Mouse (Mus musculus) neural tube, embryonic 11.5 days (tissue): ENCODE results near the gene Fbxl19. TPM values are rescaled to one million over a fixed set of nuclear protein-coding genes. Genes with fewer than 3 reads are reported as not detected.
"Not testable (repeated sequence)": the region's sequence is repeated elsewhere in the genome, so short reads cannot be mapped to it uniquely, and the experiment has no call there.

Experiments used
- ATAC-seq: fragments of 200-750 bp; cut with Nextera tagmentation; 2 replicates; pipeline ENCODE4 v1.8.0; 2017; ENCODE audit warnings: moderate number of reproducible peaks, mild to moderate bottlenecking, moderate TSS enrichment, moderate library complexity; ENCODE audit not compliant: insufficient read depth, low FRiP score, low TSS enrichment
- DNase-seq: peaks from one replicate; pipeline ENCODE4 v3.0.0-alpha.2; 2015; ENCODE audit warnings: low spot score
- H3K27ac ChIP-seq: fragments of 300-500 bp; sonication (generic); 2 replicates; pipeline ENCODE4 v1.5.1; 2014; ENCODE audit warnings: low read depth, mild to moderate bottlenecking, low read length
- H3K27me3 ChIP-seq: fragments of 300-500 bp; sonication (generic); 2 replicates; pipeline ENCODE4 v1.6.1; 2014; ENCODE audit warnings: mild to moderate bottlenecking, low read length, mixed read lengths; ENCODE audit not compliant: control insufficient read depth, insufficient read depth
- H3K36me3 ChIP-seq: fragments of 300-500 bp; sonication (generic); 2 replicates; pipeline ENCODE4 v1.6.1; 2014; ENCODE audit warnings: mild to moderate bottlenecking, low read length, moderate library complexity, mixed read lengths; ENCODE audit not compliant: control insufficient read depth, insufficient read depth
- H3K4me1 ChIP-seq: fragments of 300-500 bp; sonication (generic); 2 replicates; pipeline ENCODE4 v1.6.1; 2014; ENCODE audit warnings: low read length, mixed read lengths; ENCODE audit not compliant: control insufficient read depth, insufficient read depth
- H3K4me2 ChIP-seq: fragments of 300-500 bp; sonication (generic); 2 replicates; pipeline ENCODE4 v1.6.1; 2014; ENCODE audit warnings: low read depth, mild to moderate bottlenecking, moderate library complexity
- H3K4me3 ChIP-seq: fragments of 300-500 bp; sonication (generic); 2 replicates; pipeline ENCODE4 v1.5.1; 2014; ENCODE audit warnings: low read depth, low read length
- H3K9ac ChIP-seq: fragments of 300-500 bp; sonication (generic); 2 replicates; pipeline ENCODE4 v1.6.1; 2014; ENCODE audit warnings: mild to moderate bottlenecking, low read length
- H3K9me3 ChIP-seq: fragments of 300-500 bp; sonication (generic); 2 replicates; pipeline ENCODE4 v1.6.1; 2016; ENCODE audit warnings: low read length; ENCODE audit not compliant: control insufficient read depth
- WGBS: fragments of 180-500 bp; shearing (Covaris S2); extraction: QIAGEN DNeasy Blood & Tissue Kit; methylation state at CpG from one replicate; pipeline ENCODE4 v1.1.7; 2014; 5-methylcytosine and 5-hydroxymethylcytosine counted together
- polyA plus RNA-seq: library from polyadenylated mRNA; unstranded; fragments of >200 nt; fragmentation: Nextera tagmentation; extraction: Ambion mirVana; gene quantifications from 2 replicates; pipeline ENCODE4 v1.2.1, GENCODE M21; 2014

Fbxl19 gene
- polyA plus RNA-seq, 1 experiment from 2014 or later, result 7.7 TPM

DNA sequence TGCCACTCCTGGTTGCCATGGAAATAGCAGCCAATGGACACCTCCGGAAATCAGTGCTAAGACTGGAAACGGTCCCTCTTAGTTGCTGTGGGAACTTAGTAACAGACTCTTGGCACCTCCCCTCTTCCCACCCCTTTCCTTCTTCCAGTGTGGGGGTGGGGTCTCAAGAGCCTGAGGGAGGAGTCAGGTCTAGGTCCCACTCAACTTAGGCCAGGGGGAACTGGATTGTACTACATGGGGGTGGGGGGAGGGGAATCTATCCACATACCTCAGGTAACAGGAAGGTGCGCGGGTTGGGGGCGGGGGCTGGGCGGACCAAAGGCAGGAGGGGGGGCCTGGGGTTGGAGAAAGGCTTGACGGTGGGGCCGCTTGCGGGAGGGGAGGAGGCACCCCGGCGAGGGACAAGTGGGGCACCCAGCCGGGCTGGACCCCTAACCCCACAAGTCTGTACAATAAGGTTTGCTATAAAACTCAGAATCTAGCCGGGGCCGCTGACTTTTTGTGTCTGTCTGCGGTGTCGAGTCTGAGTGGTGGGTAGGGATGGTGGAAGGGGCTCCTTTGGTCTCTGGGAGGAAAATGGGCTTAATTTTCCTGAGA lies 24.8 kb downstream of the Fbxl19 start:
- H3K4me1 ChIP-seq, result peaks cover 13% of the 10 kb centered on the region
- H3K9me3 ChIP-seq, result no peaks in the 10 kb centered on the region
- H3K27me3 ChIP-seq, result no peaks in the 10 kb centered on the region
- DNase-seq, result peak; percentile 89
- peak overlapping the region; percentile 53 for H3K27ac ChIP-seq
- peak overlapping the region; percentile 88 for H3K4me2 ChIP-seq
- peaks cover 19% of the 10 kb centered on the region for H3K36me3 ChIP-seq
- ATAC-seq, result peak; percentile 82
- WGBS, result under 1% methylated on average over 16 of the region's 16 CpGs
- H3K4me3 ChIP-seq, result peak overlapping the region; percentile 45
- peak overlapping the region; percentile 77 for H3K9ac ChIP-seq

DNA sequence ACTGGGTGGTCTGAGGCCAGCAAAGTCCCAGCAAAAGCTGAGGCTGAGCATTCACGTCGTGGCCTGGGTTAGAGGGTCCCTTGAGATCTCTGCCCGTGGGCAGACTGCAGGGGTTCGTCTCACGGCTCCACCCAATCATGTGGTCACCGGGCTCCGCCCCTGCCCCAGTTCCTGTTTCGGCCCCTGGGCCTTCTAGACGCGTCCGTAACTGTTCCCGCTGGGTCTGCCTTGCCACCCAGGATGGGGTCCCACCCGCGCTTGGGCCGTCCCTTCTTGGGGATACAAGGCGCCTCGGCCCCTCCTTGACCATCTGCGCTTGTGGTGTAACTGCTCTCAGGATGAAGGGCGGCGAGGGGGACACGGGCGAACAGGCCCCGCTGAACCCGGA lies 25.3 kb downstream of the Fbxl19 start, which contains the start of gene Orai3:
Orai3 (plus strand) TSS at position 165 of the 388 bp plus-strand sequence.
- H3K4me1 ChIP-seq, result peaks cover 13% of the 10 kb centered on the region
- peak; percentile 69 for ATAC-seq
- H3K36me3 ChIP-seq, result peaks cover 17% of the 10 kb centered on the region
- peak within 1 kb of the TSS; percentile 45 for H3K4me3 ChIP-seq
- peak; percentile 78 for DNase-seq
- H3K9me3 ChIP-seq, result no peaks in the 10 kb centered on the region
- H3K9ac ChIP-seq, result peak within 1 kb of the TSS; percentile 77
- WGBS, result under 1% methylated on average over 24 of the region's 24 CpGs
- peak within 1 kb of the TSS; percentile 88 for H3K4me2 ChIP-seq
- no peaks in the 10 kb centered on the region for H3K27me3 ChIP-seq
- H3K27ac ChIP-seq, result peak within 1 kb of the TSS; percentile 53

DNA sequence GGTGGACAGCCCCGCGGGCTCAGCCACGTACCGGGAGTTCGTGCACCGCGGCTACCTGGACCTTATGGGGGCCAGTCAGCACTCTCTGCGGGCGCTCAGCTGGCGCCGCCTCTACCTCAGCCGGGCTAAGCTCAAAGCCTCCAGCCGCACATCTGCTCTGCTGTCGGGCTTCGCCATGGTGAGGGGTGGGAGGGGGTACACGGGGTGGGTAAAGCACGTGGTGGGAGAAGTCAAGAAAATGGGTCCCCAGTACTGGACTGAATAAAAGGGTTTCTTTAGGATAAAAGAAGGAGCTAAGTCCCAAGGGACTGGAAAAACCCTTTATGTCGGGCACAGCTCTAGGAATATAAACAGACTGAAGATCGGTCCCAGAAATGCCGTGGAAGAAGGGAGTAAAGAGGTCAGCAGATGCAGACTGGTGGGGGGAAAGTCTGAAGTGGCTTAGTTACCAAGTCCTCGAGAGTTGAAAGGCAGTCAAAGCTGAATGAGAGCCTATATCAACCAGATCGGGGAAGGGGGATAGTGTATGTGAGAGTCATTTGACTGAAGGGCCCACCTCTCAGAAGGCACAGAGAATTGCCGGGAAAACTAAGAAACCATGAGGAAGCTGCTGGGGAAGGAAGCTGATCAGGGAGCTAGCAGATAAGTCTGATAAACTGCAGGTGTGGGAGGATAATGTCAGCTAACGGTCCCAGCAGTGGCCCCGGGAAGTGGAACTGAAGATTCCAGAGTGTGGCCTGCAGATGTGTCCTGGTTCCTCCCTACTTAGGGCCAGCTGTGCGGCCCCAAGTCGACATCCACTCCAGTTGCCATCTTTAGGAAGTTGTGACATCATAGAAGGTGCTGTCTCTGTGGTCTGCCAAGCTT lies 25.9 kb downstream of the Fbxl19 start:
- DNase-seq (peak; percentile 22), ATAC-seq (peak; percentile 21)
- H3K4me1 ChIP-seq, result peaks cover 13% of the 10 kb centered on the region
- peak overlapping the region; percentile 53 for H3K27ac ChIP-seq
- no peaks in the 10 kb centered on the region for H3K27me3 ChIP-seq
- H3K4me2 ChIP-seq, result peak overlapping the region; percentile 88
- peaks cover 17% of the 10 kb centered on the region for H3K36me3 ChIP-seq
- H3K4me3 ChIP-seq, result peak overlapping the region; percentile 45
- peak overlapping the region; percentile 77 for H3K9ac ChIP-seq
- H3K9me3 ChIP-seq, result no peaks in the 10 kb centered on the region
- 5% methylated on average over 27 of the region's 27 CpGs for WGBS

DNA sequence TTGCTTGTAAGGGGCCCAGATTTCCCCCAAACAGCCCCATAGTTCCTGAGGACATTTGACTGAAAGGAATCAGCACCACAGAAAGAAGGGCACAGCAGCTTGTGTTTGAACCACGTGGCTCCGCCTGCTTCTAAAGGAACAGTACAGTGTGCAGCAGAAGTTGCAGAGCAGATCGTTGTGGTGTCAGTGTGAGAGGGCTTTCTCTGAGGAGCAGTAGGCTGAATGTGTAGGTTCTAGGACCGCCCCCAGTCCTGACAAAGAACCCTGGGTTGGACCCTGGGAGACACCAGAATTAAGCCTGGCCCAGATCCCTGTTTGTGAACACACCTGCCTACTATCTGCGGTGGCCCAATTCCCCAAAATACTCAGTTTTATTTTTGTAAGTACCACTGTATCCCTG lies 26.9 kb downstream of the Fbxl19 start:
- DNase-seq, result no peak
- Histone ChIP-seq H3K4me2 (0 out of 2 replicates have a peak overlapping the region, but pooled peaks have one; percentile 4), H3K9ac (no peak overlapping the region), H3K36me3 (peaks cover 12% of the 10 kb centered on the region), H3K27me3 (no peaks in the 10 kb centered on the region), H3K4me1 (peaks cover 13% of the 10 kb centered on the region), H3K27ac (no peak overlapping the region), H3K9me3 (no peaks in the 10 kb centered on the region), H3K4me3 (no peak overlapping the region)
- ATAC-seq, result no peak
- 69% methylated on average over 5 of the region's 5 CpGs for WGBS

DNA sequence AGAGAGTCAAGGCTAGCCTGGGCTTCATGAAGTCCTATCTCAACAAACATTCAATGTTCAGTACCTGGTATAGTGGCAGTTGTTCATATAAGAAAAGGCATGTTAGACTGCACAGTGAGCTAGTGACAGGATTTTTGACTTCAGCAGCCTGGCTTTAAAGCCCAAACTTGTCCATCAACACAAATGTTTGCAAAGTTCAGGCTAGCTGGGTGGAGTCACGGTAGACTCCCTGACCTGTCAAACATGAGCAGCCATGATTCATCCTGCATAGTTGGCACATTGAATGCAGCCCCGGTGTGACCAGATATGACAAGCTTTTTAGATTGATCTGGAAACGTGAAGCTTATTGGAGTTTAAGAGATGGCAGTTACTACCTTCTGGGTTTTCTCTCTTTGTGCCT lies 27.7 kb downstream of the Fbxl19 start:
- peaks cover 13% of the 10 kb centered on the region for H3K4me1 ChIP-seq
- 87% methylated on average over 3 of the region's 3 CpGs for WGBS
- H3K4me3 ChIP-seq, result no peak overlapping the region
- H3K4me2 ChIP-seq, result no peak overlapping the region
- DNase-seq (no peak), ATAC-seq (no peak)
- H3K27ac ChIP-seq, result no peak overlapping the region
- H3K36me3 ChIP-seq, result peaks cover 9% of the 10 kb centered on the region
- no peaks in the 10 kb centered on the region for H3K27me3 ChIP-seq
- no peaks in the 10 kb centered on the region for H3K9me3 ChIP-seq
- no peak overlapping the region for H3K9ac ChIP-seq

DNA sequence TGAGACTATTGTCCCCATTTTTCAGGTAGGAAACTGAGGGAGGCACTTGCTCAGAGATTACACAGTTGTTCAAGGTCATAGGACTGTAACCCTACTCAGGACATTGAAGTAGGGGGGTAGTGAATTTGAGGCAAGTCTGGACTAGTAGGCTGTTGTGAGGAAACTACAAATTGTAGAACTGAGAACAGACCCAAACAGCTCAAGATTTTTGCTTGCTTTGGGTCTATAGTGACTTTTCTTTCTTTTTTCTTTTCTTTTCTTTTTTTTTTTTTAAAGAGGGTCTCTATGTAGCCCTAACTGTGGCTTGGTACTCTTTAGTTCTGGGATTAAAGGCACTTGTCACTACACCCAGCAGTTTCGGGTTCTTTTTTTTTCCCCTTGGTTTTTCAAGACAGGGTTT lies 28.2 kb downstream of the Fbxl19 start:
- peaks cover 13% of the 10 kb centered on the region for H3K4me1 ChIP-seq
- no peak overlapping the region for H3K4me2 ChIP-seq
- H3K27me3 ChIP-seq, result no peaks in the 10 kb centered on the region
- no peaks in the 10 kb centered on the region for H3K9me3 ChIP-seq
- ATAC-seq, result no peak
- H3K36me3 ChIP-seq, result peaks cover 4% of the 10 kb centered on the region
- H3K4me3 ChIP-seq, result no peak overlapping the region
- no peak for DNase-seq
- no peak overlapping the region for H3K9ac ChIP-seq
- H3K27ac ChIP-seq, result no peak overlapping the region
- WGBS, result 93% methylated on average over 1 of the region's 1 CpGs

DNA sequence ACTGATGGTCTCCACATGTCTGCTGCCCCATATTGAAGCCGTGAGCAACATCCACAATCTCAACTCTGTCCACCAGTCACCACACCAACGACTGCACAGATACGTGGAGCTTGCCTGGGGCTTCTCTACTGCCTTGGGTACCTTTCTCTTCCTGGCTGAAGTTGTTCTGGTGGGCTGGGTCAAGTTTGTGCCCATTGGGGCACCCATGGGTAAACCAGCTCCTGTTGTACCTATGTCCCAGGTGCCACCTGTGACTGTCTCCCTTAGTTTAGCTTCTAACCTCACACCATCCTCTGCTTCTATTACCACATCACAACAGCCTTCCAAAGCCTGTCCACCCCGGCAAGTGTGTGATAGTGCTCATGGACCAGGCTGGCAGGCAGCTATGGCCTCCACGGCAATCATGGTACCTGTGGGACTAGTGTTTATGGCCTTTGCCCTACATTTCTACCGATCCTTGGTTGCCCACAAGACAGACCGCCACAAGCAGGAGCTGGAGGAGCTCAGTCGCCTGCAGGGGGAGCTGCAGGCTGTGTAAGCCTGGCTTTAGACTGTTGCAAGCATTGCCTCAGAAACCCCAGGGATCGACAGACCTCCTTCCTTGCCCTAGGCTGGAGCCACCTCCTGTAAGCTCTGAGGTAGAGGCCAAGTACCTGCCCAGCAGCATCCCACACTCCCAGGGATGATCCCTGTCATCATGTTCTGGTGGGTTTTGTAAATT lies 29.5 kb downstream of the Fbxl19 start:
- Histone ChIP-seq H3K4me1 (peaks cover 15% of the 10 kb centered on the region), H3K4me3 (no peak overlapping the region), H3K27ac (no peak overlapping the region), H3K27me3 (no peaks in the 10 kb centered on the region), H3K4me2 (no peak overlapping the region), H3K9me3 (no peaks in the 10 kb centered on the region), H3K9ac (no peak overlapping the region), H3K36me3 (no peaks in the 10 kb centered on the region)
- DNase-seq (peak; percentile 73), ATAC-seq (no peak)
- 39% methylated on average over 9 of the region's 9 CpGs for WGBS

DNA sequence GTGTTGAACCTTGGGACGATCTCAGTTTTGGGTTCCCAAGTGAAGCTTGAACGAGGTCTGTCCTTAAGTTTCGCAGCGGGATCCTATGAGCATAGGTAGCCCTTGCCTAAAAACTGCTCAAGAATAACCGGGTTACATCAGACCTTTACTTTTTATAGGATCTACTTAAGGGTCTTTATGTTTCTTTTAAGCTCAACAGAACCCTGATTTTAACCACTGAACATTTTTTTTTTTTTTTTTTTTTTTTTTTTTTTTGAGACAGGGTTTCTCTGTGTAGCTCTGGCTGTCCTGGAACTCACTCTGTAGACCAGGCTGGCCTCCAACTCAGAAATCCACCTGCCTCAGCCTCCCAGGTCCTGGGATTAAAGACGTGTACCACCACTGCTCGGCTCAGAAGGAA lies 31.5 kb downstream of the Fbxl19 start:
- WGBS, result 82% methylated on average over 7 of the region's 7 CpGs
- not testable (repeated sequence) for H3K9me3 ChIP-seq, DNase-seq, ATAC-seq, H3K4me1 ChIP-seq, H3K36me3 ChIP-seq, H3K27me3 ChIP-seq
- Histone ChIP-seq H3K9ac (peak overlapping the region; percentile 95), H3K27ac (peak overlapping the region; percentile 93; the same call in 1 of the 2 replicates), H3K4me3 (peak overlapping the region; percentile 78), H3K4me2 (peak overlapping the region; percentile 50)
